Mouse (Mus musculus) gastrocnemius, postnatal 25 days (tissue): Measurements from ENCODE around the gene Fbxo17. TPM values are rescaled to one million over a fixed set of nuclear protein-coding genes. Genes with fewer than 3 reads are reported as not detected.
A peak's percentile ranks its signal among the peaks of the same experiment; 100 is the strongest.

Experiments used
- DNase-seq: peaks from one replicate; pipeline ENCODE4 v3.0.0; 2022
- total RNA-seq, 2 experiments: library from RNA; stranded (reverse); gene quantifications; 1 replicate in 1 of 2; 2 replicates in 1 of 2; pipeline ENCODE4 v1.2.3; 2021

Gene Fbxo17
- total RNA-seq, 2 experiments from 2014 or later: 5.7 to 6.0 TPM

DNA sequence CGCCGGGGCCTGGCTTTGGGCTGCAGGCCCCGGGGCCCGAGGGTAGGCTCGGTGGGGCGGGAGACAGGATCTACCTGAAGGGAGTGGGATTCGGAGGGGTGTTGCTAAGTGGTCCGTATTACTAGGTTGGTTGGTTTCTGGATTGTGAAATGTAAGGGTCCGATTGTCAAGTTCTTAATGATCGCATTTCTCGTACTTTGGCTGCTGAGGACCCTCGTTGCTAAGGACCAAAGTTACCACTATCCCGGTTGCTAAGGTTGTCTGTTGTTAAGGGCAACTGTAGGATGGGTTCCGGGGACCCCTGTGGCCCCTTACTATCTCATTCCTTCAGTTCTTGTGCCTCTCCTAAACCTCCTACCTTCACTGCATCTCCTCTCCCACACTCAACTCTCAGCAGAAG is 50.3 kb downstream of the Fbxo17 start:
- DNase-seq: no peak

GRCm38 (mm10) chr7:28767462-28767965 is 50.9 kb downstream of the Fbxo17 start, which contains the start of gene Nfkbib:
Nfkbib (minus strand) TSS chr7:28767512.
- DNase-seq: no peak

GRCm38 (mm10) chr7:28769414-28769958 is 52.9 kb downstream of the Fbxo17 start:
- DNase-seq: no peak

DNA sequence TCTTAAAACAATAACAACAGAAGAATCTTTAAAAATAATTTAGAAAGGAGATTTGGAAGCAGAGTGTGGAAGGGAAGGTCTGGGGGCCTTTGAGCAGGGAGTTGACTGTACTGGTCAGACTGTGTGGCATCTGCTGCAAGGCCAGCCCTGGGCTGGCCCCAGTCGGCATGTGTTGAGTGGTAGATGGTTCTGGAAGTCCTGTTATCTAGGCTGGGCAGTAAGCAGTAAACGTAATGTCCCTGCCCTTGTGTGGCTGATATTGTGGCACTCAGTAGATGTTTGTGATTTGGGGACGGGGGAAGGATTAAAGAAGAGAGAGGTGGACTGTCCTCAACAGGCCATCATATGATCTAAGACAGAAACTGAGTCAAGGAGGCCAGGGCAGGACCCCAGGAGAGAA is 53.7 kb downstream of the Fbxo17 start:
- no peak for DNase-seq

DNA sequence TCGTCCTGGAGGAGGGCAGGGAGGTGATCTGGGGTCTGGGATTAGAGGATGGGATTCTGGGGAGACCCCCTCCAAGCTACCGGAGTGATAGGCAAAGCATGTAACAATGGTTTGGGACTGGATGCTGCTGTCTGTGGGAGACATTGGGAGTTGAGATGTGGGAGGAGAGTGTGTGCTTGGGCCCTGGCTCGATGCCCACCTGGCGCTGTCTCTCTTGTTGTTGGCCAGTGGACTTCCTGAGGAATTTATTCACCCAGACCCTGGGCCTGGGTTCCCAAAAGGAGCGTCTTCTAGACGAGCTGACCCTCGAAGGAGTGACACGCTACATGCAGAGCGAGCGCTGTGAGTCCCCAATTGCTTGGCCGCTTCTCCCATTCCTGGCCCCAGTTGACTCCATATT is 55.3 kb downstream of the Fbxo17 start:
- no peak for DNase-seq

DNA sequence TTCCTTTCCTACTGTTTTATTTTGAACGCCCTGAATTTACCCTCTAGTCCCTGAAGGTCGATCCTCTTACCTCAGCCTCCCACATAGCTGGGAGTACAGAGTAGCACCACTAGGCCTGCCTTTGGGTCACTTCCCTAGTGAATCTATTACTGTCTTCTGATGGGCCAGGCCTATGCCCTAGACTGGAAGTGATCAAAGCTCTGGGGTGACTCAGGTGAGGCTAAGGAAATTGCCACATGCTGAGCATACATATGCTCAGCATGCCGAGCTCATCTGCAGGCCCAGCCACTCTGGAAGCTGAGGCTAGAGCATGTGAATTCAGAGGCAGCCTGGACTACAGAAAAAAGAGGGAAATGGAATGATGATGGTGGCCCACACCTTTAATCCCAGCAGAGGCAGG is 56.6 kb downstream of the Fbxo17 start:
- DNase-seq: no peak

GRCm38 (mm10) chr7:28774164-28774563 is 57.6 kb downstream of the Fbxo17 start:
- DNase-seq: peak; percentile 46

GRCm38 (mm10) chr7:28775129-28775528 is 58.5 kb downstream of the Fbxo17 start:
- DNase-seq: no peak

GRCm38 (mm10) chr7:28778825-28779224 is 62.2 kb downstream of the Fbxo17 start:
- DNase-seq: no peak

- peak; percentile 81 for DNase-seq
These were observed 63.6 kb downstream of the Fbxo17 start for GRCm38 (mm10) chr7:28780067-28780658.

DNA sequence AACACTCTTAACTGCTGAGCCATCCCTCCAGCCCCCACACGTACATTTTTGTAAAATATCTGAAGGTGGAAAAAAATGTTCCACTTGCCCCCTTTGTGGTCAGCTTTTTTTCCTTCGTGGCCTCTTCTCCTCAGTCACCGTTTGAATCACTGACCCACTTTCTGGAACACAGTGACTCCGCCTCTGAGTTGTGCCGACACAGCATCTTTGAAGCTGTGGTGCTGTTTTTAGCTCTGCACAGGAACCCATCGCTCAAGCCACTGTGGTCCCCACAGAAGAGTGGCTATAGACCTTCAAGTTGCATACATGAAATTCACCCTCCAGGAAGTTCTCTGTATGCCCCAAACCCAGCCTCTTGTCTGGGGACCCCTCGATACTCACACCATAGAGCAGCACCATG is 64.3 kb downstream of the Fbxo17 start:
- DNase-seq: no peak

- DNase-seq: no peak
These were observed 64.7 kb downstream of the Fbxo17 start for GRCm38 (mm10) chr7:28781261-28781663.

GRCm38 (mm10) chr7:28785161-28785560 is 68.6 kb downstream of the Fbxo17 start:
- no peak for DNase-seq

Other genes starting within 250 kb of the Fbxo17 start
- gene Ifnl2, start 206.3 kb upstream of the Fbxo17 start, total RNA-seq: not detected
- not detected for gene Ifnl3, start 194.0 kb upstream of the Fbxo17 start, total RNA-seq
- not detected for gene Sycn, start 175.9 kb upstream of the Fbxo17 start, total RNA-seq
- gene Nccrp1, start 169.6 kb upstream of the Fbxo17 start, total RNA-seq: not detected
- gene Samd4b, start 118.7 kb upstream of the Fbxo17 start, total RNA-seq: 10 to 100 TPM in 1 of 2 experiments, 1 to 10 TPM in 1; 9.8 to 14.0 TPM
- 1 to 10 TPM; 3.0 TPM for gene Pak4, start 118.6 kb upstream of the Fbxo17 start, total RNA-seq
- not detected for gene Acp7, start 85.5 kb upstream of the Fbxo17 start, total RNA-seq
- 1 to 10 TPM in 1 of 2 experiments, under 1 TPM in 1; 0.74 to 1.3 TPM for gene Fbxo27, start 24.0 kb upstream of the Fbxo17 start, total RNA-seq
- 10 to 100 TPM; 35.2 to 46.5 TPM for gene Mrps12, start 25.0 kb downstream of the Fbxo17 start, total RNA-seq
- gene Sars2, start 25.2 kb downstream of the Fbxo17 start, total RNA-seq: 10 to 100 TPM; 13.5 to 15.6 TPM
- not detected for gene Ccer2, start 39.4 kb downstream of the Fbxo17 start, total RNA-seq
- 10 to 100 TPM; 81.6 to 82.3 TPM for gene Sirt2, start 49.9 kb downstream of the Fbxo17 start, total RNA-seq
- 10 to 100 TPM; 24.4 to 27.9 TPM for gene Nfkbib, start 50.7 kb downstream of the Fbxo17 start, total RNA-seq
- under 1 TPM; 0.51 to 0.78 TPM for gene Rinl, start 72.2 kb downstream of the Fbxo17 start, total RNA-seq
- gene Hnrnpl, start 91.7 kb downstream of the Fbxo17 start, total RNA-seq: 100 to 1,000 TPM; 118 to 120 TPM
- gene Ech1, start 108.4 kb downstream of the Fbxo17 start, total RNA-seq: 100 to 1,000 TPM; 185 to 241 TPM
- gene Lgals4, start 117.0 kb downstream of the Fbxo17 start, total RNA-seq: 1 to 10 TPM; 3.2 to 5.4 TPM
- not detected for gene Lgals7, start 147.0 kb downstream of the Fbxo17 start, total RNA-seq
- under 1 TPM in 1 of 2 experiments, not detected in 1; 0.10 TPM for gene Capn12, start 164.6 kb downstream of the Fbxo17 start, total RNA-seq
- gene Actn4, start 245.5 kb downstream of the Fbxo17 start, total RNA-seq: 10 to 100 TPM; 36.7 to 45.8 TPM